Mouse (Mus musculus) forebrain, embryonic 10.5 days (tissue): ENCODE results near the gene Arhgap27. TPM values are rescaled to one million over a fixed set of nuclear protein-coding genes. Genes with fewer than 3 reads are reported as not detected.
A peak's percentile ranks its signal among the peaks of the same experiment; 100 is the strongest.

Experiments
- DNase-seq: peaks from one replicate; pipeline ENCODE4 v3.0.0-alpha.2; 2017; ENCODE audit warnings: low spot score; ENCODE audit errors: extremely low spot score
- H3K27ac ChIP-seq: fragments of 300-500 bp; sonication (generic); 2 replicates; pipeline ENCODE4 v1.5.1; 2016; ENCODE audit warnings: mild to moderate bottlenecking
- H3K27me3 ChIP-seq: fragments of 300-500 bp; sonication (generic); 2 replicates; pipeline ENCODE4 v1.6.1; 2016; ENCODE audit warnings: mild to moderate bottlenecking; ENCODE audit not compliant: poor library complexity, severe bottlenecking
- H3K36me3 ChIP-seq: fragments of 300-500 bp; sonication (generic); replicated peaks from 2 replicates; pipeline ENCODE4 v1.6.1; 2016; ENCODE audit warnings: mild to moderate bottlenecking, moderate library complexity
- H3K4me1 ChIP-seq: fragments of 300-500 bp; sonication (generic); 2 replicates; pipeline ENCODE4 v1.6.1; 2016
- H3K4me3 ChIP-seq: fragments of 300-500 bp; sonication (generic); 2 replicates; pipeline ENCODE4 v1.5.1; 2016; ENCODE audit warnings: mild to moderate bottlenecking, moderate library complexity
- H3K9me3 ChIP-seq: fragments of 300-500 bp; sonication (generic); 2 replicates; pipeline ENCODE4 v1.6.1; 2016; ENCODE audit warnings: mild to moderate bottlenecking, moderate library complexity
- WGBS: fragments of 180-500 bp; shearing (Covaris S2); methylation state at CpG from one replicate; pipeline ENCODE4 v1.1.7; 2016; 5-methylcytosine and 5-hydroxymethylcytosine counted together
- polyA plus RNA-seq: library from polyadenylated mRNA; unstranded; fragments of >200 nt; fragmentation: Nextera tagmentation; extraction: Ambion mirVana; gene quantifications from 2 replicates; pipeline ENCODE4 v1.2.1, GENCODE M21; 2016

Arhgap27 gene
- polyA plus RNA-seq, 1 experiment from 2014 or later = 3.8 TPM

DNA sequence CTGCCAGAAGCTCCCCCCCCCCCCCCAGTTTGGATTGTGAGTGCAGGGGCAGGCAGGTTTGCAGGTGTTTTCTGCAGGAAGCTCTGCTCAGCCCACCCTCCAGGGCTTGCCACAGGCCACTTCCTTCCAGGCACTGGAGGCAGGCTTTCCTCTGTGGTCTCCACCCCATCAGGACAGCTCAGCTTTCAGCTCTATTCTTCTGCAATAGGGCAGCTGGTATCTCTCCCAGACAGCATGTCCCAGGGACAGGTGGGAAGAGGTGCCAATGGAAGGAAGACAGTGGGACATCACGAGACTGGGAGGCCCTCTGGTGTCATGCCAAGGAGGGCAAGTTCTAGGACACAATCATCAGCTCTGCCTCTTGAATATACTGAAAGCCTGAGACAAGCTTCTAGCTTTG is 11.8 kb upstream of the Arhgap27 start:
- Histone ChIP-seq H3K36me3 (peaks cover 87% of the 10 kb centered on the region), H3K9me3 (no peaks in the 10 kb centered on the region), H3K4me3 (no peak overlapping the region), H3K27ac (no peak overlapping the region), H3K4me1 (no peaks in the 10 kb centered on the region; the same call in 1 of the 2 replicates), H3K27me3 (no peaks in the 10 kb centered on the region)
- 79% methylated on average over 1 of the region's 1 CpGs for WGBS
- DNase-seq = no peak

DNA sequence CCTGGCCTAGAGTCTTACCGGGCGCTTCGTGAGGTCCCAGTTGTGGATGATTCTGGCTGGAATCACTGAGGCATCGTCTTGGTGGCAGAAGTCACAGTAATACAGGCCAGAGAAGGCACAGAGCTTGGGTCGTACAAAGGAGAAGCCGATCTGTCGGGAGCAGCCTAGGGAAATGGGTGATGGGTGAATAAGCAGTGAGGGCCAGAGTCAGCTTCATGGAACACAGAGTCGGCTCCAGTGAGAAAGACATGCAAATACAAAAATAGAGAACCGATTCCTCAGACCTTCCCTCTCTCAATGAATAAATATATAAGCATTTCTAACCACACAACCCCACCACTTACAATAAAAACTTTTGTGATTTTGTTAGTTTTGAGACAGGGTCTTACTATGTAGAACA is 10.4 kb upstream of the Arhgap27 start:
- no peaks in the 10 kb centered on the region for H3K9me3 ChIP-seq
- DNase-seq = no peak
- no peak overlapping the region for H3K27ac ChIP-seq
- peaks cover 80% of the 10 kb centered on the region for H3K36me3 ChIP-seq
- H3K4me1 ChIP-seq = no peaks in the 10 kb centered on the region; the same call in 1 of the 2 replicates
- 92% methylated on average over 9 of the region's 9 CpGs for WGBS
- H3K27me3 ChIP-seq = no peaks in the 10 kb centered on the region
- no peak overlapping the region for H3K4me3 ChIP-seq

DNA sequence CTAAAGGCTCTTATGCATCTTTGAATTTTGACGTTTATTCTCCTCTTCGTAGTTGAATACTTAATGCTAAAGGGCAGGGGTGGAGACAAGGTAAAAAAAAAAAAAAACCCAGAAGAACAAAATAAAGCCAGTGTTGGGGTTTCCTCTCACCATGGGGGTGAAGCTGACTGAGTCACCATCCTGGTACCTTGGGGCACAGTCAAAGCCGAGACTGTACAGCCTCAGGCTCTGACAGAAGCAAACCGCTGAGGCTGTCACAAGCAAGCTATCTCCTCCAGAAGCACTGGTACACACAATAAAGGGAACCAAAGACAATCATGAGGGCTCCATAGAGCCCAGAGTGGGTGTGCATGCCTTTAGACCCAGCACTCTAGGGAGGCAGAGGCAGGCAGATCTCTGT is 9.1 kb upstream of the Arhgap27 start:
- 93% methylated on average over 4 of the region's 4 CpGs for WGBS
- H3K36me3 ChIP-seq = peaks cover 70% of the 10 kb centered on the region

DNA sequence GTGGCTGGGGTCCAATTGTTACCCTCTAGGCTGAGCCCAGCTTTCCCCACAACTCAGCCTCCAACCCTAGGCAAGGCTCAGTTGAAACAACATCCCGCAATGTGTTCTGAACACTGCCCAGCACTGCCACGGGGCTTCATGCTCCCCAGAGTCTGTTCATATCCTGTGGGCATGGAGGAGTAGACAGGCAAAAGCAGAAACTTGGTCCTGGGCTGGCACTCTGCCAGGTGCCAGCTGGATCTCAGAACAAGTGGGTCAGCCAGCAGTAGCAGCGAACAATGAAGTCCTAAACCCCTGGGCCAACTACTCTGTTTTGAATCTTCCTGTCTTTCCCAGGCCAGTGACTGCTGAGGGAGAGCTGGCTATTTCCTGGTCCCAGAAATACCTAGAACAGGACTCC is 8.6 kb upstream of the Arhgap27 start:
- Histone ChIP-seq H3K4me1 (no peaks in the 10 kb centered on the region; the same call in 1 of the 2 replicates), H3K4me3 (no peak overlapping the region), H3K27ac (peak overlapping the region; percentile 17; the same call in 1 of the 2 replicates), H3K36me3 (peaks cover 70% of the 10 kb centered on the region), H3K27me3 (no peaks in the 10 kb centered on the region), H3K9me3 (no peaks in the 10 kb centered on the region)
- no peak for DNase-seq
- 92% methylated on average over 3 of the region's 3 CpGs for WGBS

More for the DNA sequence above, 9.1 kb upstream of the Arhgap27 start:
- H3K9me3 ChIP-seq = no peaks in the 10 kb centered on the region
- H3K4me3 ChIP-seq = no peak overlapping the region
- H3K4me1 ChIP-seq = no peaks in the 10 kb centered on the region; the same call in 1 of the 2 replicates
- no peaks in the 10 kb centered on the region for H3K27me3 ChIP-seq
- H3K27ac ChIP-seq = no peak overlapping the region
- DNase-seq = no peak

DNA sequence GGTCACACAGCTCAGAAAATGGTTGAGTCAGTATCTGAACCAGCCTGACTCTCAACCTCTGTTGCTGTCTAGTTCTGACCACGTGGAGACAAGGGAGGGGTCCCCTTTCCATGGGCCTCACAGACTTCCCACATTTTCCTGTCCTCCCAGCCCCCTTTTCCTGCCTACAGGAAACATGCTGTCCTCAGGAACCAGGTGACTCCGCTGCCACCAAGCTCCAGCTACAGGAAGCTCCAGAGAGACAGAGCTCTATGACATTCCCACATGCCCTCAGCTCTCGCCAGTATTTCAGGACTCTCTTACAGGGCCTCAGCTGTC is 7.7 kb upstream of the Arhgap27 start:
- peaks cover 70% of the 10 kb centered on the region for H3K36me3 ChIP-seq
- no peak overlapping the region for H3K4me3 ChIP-seq
- H3K27ac ChIP-seq = no peak overlapping the region; the same call in 1 of the 2 replicates
- no peaks in the 10 kb centered on the region for H3K9me3 ChIP-seq
- no peak for DNase-seq
- WGBS = 73% methylated on average over 3 of the region's 3 CpGs
- no peaks in the 10 kb centered on the region; the same call in 1 of the 2 replicates for H3K4me1 ChIP-seq
- H3K27me3 ChIP-seq = peaks cover 2% of the 10 kb centered on the region

DNA sequence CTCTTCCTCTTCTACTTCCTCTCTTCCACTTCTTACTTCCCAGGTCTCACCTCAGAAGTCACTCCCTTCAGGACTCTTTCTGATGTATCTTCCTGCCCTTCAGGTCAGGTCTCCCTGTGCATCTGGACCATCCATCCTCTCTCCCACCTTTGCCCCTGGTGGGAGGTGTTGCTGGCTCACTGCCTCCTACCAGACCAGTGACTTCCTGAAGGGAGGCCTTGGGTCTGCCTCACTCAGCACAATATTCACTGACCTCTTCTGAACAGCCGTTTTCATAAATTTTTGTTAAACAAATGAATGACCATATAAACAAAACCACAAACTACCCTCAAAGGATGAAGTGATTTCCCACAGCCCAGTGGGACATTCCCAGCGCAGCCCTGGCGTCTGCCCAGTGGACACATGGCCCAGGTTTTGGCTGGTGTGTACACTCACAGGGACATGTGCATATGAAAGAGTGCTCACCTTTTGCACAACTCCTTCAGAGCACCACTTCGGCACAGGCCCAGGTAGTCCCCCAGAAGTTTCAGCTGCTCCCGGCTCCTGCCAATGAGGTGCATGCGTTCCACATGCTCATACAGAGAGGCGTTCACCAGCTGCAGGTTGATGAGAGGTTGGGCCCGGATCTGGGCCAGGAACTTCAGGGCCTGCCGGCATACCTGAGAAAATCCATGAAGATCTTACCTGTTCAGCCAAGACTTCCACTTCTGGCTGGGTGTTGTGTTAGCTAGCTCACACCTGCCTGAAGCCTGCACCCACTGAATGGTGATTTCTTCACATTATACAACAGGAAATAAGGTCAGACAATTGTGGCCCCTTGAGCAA is 7.1 kb upstream of the Arhgap27 start:
- Histone ChIP-seq H3K4me1 (no peaks in the 10 kb centered on the region; the same call in 1 of the 2 replicates), H3K27ac (no peak overlapping the region), H3K4me3 (no peak overlapping the region), H3K36me3 (peaks cover 68% of the 10 kb centered on the region), H3K9me3 (no peaks in the 10 kb centered on the region), H3K27me3 (peaks cover 7% of the 10 kb centered on the region)
- DNase-seq = no peak
- 93% methylated on average over 9 of the region's 9 CpGs for WGBS

DNA sequence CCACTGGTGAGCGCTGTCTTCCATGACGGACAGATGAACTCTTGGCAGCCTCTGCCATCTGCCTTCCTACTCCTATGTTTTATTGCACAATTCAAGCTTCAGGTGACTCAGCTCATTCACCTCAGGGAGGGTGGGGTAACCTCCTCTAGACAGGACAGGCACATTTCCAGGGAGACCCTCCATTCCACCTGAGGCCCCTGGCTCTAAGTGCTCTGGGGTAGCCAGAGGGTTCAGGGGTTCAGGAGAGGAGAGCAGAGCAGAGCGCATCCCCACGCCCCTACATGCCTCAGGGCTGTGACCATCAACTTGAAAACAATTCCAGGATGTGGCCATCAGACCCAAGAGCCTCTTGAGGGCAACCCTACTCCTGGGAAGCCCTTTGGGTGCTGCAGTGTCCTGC is 2.0 kb upstream of the Arhgap27 start:
- 97% methylated on average over 4 of the region's 4 CpGs for WGBS
- H3K36me3 ChIP-seq = peaks cover 31% of the 10 kb centered on the region
- H3K4me3 ChIP-seq = no peak overlapping the region

DNA sequence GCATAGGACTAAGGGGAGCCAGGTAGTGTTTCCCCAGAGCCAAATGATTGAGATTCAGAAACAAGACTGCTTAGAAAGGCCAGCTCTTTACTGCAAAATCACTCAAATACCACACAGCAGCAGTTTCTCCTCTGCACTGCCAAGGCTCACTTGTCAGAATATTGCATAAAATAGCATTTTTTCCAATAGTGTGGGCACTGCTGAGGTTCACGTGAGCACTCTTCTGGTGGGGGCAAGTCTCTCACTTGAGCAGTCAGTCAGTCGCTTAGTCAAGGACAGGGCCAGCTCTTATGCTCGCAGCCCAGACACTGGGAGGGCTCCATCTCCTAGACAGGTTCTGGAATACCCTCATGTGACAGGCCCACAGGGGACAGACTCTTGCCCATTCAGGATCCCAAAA is 1.5 kb upstream of the Arhgap27 start:
- H3K27ac ChIP-seq = no peak overlapping the region
- H3K4me3 ChIP-seq = no peak overlapping the region
- H3K36me3 ChIP-seq = peaks cover 26% of the 10 kb centered on the region
- H3K9me3 ChIP-seq = no peaks in the 10 kb centered on the region
- H3K27me3 ChIP-seq = peaks cover 63% of the 10 kb centered on the region
- 80% methylated on average over 3 of the region's 3 CpGs for WGBS
- peaks cover 45% of the 10 kb centered on the region for H3K4me1 ChIP-seq
- DNase-seq = no peak

More for the DNA sequence above, 2.0 kb upstream of the Arhgap27 start:
- Histone ChIP-seq H3K27ac (no peak overlapping the region), H3K9me3 (no peaks in the 10 kb centered on the region), H3K27me3 (peaks cover 58% of the 10 kb centered on the region), H3K4me1 (peaks cover 40% of the 10 kb centered on the region)
- no peak for DNase-seq

DNA sequence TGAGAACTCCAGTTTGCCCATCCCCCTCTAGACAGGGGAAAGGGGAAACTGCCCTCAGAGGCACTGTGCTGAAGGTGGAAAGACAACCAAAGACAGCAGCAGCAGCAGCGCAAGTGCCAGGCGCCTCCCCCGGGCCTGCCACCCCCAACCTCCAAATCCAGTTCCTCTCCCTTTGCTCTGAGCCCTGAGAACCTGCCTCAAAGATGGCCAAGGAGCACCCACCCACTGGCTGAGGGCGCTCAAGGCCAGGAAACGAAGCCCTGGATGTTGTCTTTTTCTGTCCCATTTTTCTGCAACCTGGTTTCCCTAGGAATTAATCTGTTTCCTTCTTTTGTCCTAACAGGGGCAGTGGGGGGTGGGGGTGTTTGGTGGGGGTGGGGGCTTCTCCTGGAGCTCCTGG is 843 bp upstream of the Arhgap27 start:
- no peak overlapping the region for H3K4me3 ChIP-seq
- DNase-seq = no peak
- no peaks in the 10 kb centered on the region for H3K9me3 ChIP-seq
- 36% methylated on average over 5 of the region's 5 CpGs for WGBS
- peaks cover 22% of the 10 kb centered on the region for H3K36me3 ChIP-seq
- peaks cover 70% of the 10 kb centered on the region for H3K27me3 ChIP-seq
- peaks cover 52% of the 10 kb centered on the region for H3K4me1 ChIP-seq
- H3K27ac ChIP-seq = no peak overlapping the region

DNA sequence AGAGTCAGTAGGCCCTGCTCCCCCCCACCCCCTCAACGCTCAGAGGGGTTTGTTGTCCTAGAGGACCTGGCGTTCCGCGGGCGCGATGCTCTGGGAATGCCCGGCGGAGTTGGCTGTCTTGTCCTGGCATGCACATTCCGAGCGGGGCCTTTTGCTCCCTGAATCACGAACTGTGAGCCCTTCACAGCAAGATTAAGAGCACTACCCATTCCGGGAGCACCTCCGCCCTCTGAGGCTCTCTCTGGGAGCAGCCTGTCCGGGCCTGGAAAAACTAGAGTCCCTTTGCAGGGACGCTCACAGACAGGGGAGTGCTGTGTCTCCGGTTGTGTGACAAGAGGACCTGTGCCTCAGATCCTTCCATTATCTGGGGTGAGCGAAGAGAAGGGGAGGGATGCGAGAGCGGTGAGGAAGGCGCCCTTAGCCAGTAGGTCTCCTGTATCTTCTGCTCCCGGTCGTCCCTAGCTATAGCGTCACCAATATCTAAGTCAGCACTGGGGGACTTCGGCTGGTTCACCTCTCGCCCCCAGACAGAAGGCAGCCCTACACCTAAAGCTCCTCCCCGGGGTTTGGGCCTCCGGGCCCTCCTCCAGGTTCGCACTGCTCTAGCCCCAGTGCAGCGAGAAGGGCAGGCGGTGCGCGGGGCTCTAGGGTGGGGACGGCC is 841 bp downstream of the Arhgap27 start:
- Histone ChIP-seq H3K27ac (peak overlapping the region; percentile 76), H3K36me3 (peaks cover 20% of the 10 kb centered on the region), H3K27me3 (peaks cover 87% of the 10 kb centered on the region), H3K4me3 (peak overlapping the region; percentile 55), H3K4me1 (peaks cover 62% of the 10 kb centered on the region), H3K9me3 (no peaks in the 10 kb centered on the region)
- DNase-seq = peak; percentile 49
- WGBS = under 1% methylated on average over 33 of the region's 33 CpGs

DNA sequence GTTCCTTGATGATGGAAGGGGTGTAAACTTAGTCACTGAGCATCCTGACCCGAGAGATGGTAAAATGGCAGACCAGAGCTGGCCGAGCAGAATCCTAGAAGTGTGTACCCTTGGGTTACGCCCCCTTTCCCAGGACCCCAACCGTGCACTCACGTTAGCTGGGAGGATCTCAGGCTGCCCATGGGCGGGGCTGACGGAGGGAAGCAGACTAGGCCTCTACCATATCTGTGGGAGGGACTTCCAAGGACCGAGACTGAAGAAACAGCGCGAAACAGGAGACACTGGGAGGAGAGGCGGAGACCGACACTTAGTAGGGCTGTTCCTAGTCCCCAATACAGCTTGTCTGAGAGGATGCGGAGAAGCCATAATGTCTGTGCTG is 1.4 kb downstream of the Arhgap27 start:
- no peak overlapping the region; the same call in 1 of the 2 replicates for H3K27ac ChIP-seq
- 2% methylated on average over 13 of the region's 13 CpGs for WGBS
- no peaks in the 10 kb centered on the region for H3K9me3 ChIP-seq
- H3K4me3 ChIP-seq = peak overlapping the region; percentile 55
- H3K36me3 ChIP-seq = peaks cover 13% of the 10 kb centered on the region
- peaks cover 93% of the 10 kb centered on the region for H3K27me3 ChIP-seq
- peak; percentile 37 for DNase-seq
- H3K4me1 ChIP-seq = peaks cover 65% of the 10 kb centered on the region

DNA sequence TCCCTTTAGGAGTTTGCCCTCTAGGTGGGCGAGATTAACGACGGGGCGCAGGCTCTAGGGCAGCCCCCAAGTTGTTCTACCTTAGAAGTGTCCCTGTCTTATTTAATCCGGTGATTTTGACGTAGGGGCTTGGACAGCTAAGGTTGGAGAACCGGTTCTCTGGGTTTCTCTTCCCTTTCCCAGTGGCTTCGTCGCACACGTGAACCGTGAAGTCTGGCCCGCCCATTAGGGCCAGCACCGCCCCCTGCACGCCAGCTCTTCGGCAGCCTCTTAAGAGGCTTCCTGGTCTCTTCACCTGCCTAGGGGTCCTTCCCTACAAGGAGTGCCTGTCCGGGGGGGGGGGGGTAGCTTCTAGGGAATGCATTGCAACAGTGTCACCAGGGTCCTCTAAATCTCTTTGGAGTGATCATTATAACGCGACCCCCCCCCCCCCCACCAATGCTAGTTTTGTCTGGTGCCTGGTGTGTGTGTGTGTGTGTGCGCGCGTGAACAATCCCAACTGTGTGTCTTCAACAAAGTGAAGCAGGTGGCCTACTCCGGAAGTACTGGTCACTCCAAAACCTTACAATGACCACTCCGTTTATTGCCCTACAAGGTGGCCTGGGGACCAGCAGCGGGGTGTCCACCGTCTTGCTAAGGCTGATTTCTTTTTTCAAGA is 2.0 kb downstream of the Arhgap27 start:
- DNase-seq = peak; percentile 24
- Histone ChIP-seq H3K4me1 (peaks cover 70% of the 10 kb centered on the region), H3K27me3 (peaks cover 98% of the 10 kb centered on the region), H3K9me3 (no peaks in the 10 kb centered on the region), H3K27ac (no peak overlapping the region), H3K36me3 (peaks cover 8% of the 10 kb centered on the region), H3K4me3 (peak overlapping the region; percentile 55)
- whole genome bisulfite sequencing = 2% methylated on average over 25 of the region's 25 CpGs
